Mouse (Mus musculus): ENCODE results near the gene Phf2. TPM values are rescaled to one million over a fixed set of nuclear protein-coding genes. Genes with fewer than 3 reads are reported as not detected.
A peak's percentile ranks its signal among the peaks of the same experiment; 100 is the strongest.

Gene Phf2
- polyA plus RNA-seq (2016; fragmentation: Nextera tagmentation; extraction: Ambion mirVana), result 10.4 and 12.1 TPM in 2 replicates

GRCm38 (mm10) chr13:48870771-48871731, at the start of gene Phf2:
Phf2 (minus strand) TSS chr13:48871119.
- peak within 1 kb of the TSS; percentile 92 for H3K4me3 ChIP-seq
- WGBS, result under 1% methylated on average over 66 of the region's 117 CpGs
- H3K9me3 ChIP-seq, result no peaks in the 10 kb centered on the region

GRCm38 (mm10) chr13:48919756-48920415, 49.0 kb upstream of the Phf2 start:
- H3K27me3 ChIP-seq, result no peaks in the 10 kb centered on the region
- WGBS, result 87% methylated on average over 7 of the region's 7 CpGs
- no peaks in the 10 kb centered on the region for H3K4me1 ChIP-seq
- H3K36me3 ChIP-seq, result peaks cover 60% of the 10 kb centered on the region
- H3K27ac ChIP-seq, result no peak overlapping the region
- no peak overlapping the region for H3K4me2 ChIP-seq (replicated peaks)
- no peak for ATAC-seq (ENCODE audit: insufficient number of reproducible peaks, insufficient read depth, low FRiP score, low TSS enrichment)
- no peak overlapping the region for H3K9ac ChIP-seq
- no peaks in the 10 kb centered on the region for H3K9me3 ChIP-seq
- no peak overlapping the region for H3K4me3 ChIP-seq

More at GRCm38 (mm10) chr13:48870771-48871731, at the start of gene Phf2:
- Histone ChIP-seq H3K36me3 (no peaks in the 10 kb centered on the region), H3K4me2 (replicated peaks) (peak within 1 kb of the TSS; percentile 65), H3K27me3 (no peaks in the 10 kb centered on the region), H3K4me1 (peaks cover 40% of the 10 kb centered on the region), H3K27ac (peak within 1 kb of the TSS; percentile 93), H3K9ac (peak within 1 kb of the TSS; percentile 100)
- peak; percentile 57 for ATAC-seq (ENCODE audit: insufficient number of reproducible peaks, insufficient read depth, low FRiP score, low TSS enrichment)

- no peak for ATAC-seq (ENCODE audit: insufficient number of reproducible peaks, insufficient read depth, low FRiP score, low TSS enrichment)
- Histone ChIP-seq H3K27me3 (no peaks in the 10 kb centered on the region), H3K9ac (no peak overlapping the region), H3K4me2 (replicated peaks) (no peak overlapping the region), H3K9me3 (no peaks in the 10 kb centered on the region), H3K27ac (no peak overlapping the region), H3K36me3 (peaks cover 73% of the 10 kb centered on the region), H3K4me1 (no peaks in the 10 kb centered on the region), H3K4me3 (no peak overlapping the region)
- 98% methylated on average over 3 of the region's 3 CpGs for WGBS
Measured at GRCm38 (mm10) chr13:48917113-48917599, 46.2 kb upstream of the Phf2 start.

GRCm38 (mm10) chr13:48913680-48914079, 42.8 kb upstream of the Phf2 start:
- WGBS, result 94% methylated on average over 1 of the region's 1 CpGs
- Histone ChIP-seq H3K9ac (no peak overlapping the region), H3K36me3 (peaks cover 62% of the 10 kb centered on the region), H3K27ac (no peak overlapping the region), H3K9me3 (no peaks in the 10 kb centered on the region), H3K27me3 (no peaks in the 10 kb centered on the region), H3K4me3 (no peak overlapping the region), H3K4me1 (no peaks in the 10 kb centered on the region), H3K4me2 (replicated peaks) (no peak overlapping the region)
- no peak for ATAC-seq (ENCODE audit: insufficient number of reproducible peaks, insufficient read depth, low FRiP score, low TSS enrichment)

GRCm38 (mm10) chr13:48913141-48913540, 42.2 kb upstream of the Phf2 start:
- no peak overlapping the region for H3K9ac ChIP-seq
- H3K27me3 ChIP-seq, result no peaks in the 10 kb centered on the region
- no peak overlapping the region for H3K4me3 ChIP-seq
- no peaks in the 10 kb centered on the region for H3K9me3 ChIP-seq
- no peaks in the 10 kb centered on the region for H3K4me1 ChIP-seq
- no peak overlapping the region for H3K27ac ChIP-seq
- no peak overlapping the region for H3K4me2 ChIP-seq (replicated peaks)
- H3K36me3 ChIP-seq, result peaks cover 68% of the 10 kb centered on the region
- no peak for ATAC-seq (ENCODE audit: insufficient number of reproducible peaks, insufficient read depth, low FRiP score, low TSS enrichment)
- WGBS, result 91% methylated on average over 3 of the region's 3 CpGs

GRCm38 (mm10) chr13:48911426-48911825, 40.5 kb upstream of the Phf2 start:
- Histone ChIP-seq H3K4me2 (replicated peaks) (no peak overlapping the region), H3K9ac (no peak overlapping the region), H3K4me1 (no peaks in the 10 kb centered on the region), H3K4me3 (no peak overlapping the region), H3K36me3 (peaks cover 68% of the 10 kb centered on the region), H3K27ac (no peak overlapping the region), H3K27me3 (no peaks in the 10 kb centered on the region), H3K9me3 (no peaks in the 10 kb centered on the region)
- ATAC-seq (ENCODE audit: insufficient number of reproducible peaks, insufficient read depth, low FRiP score, low TSS enrichment), result no peak
- WGBS, result 92% methylated on average over 7 of the region's 7 CpGs

- Histone ChIP-seq H3K27me3 (no peaks in the 10 kb centered on the region), H3K4me3 (no peak overlapping the region), H3K4me1 (no peaks in the 10 kb centered on the region), H3K27ac (no peak overlapping the region), H3K36me3 (peaks cover 80% of the 10 kb centered on the region), H3K9ac (no peak overlapping the region), H3K4me2 (replicated peaks) (no peak overlapping the region), H3K9me3 (no peaks in the 10 kb centered on the region)
- 88% methylated on average over 2 of the region's 2 CpGs for WGBS
- no peak for ATAC-seq (ENCODE audit: insufficient number of reproducible peaks, insufficient read depth, low FRiP score, low TSS enrichment)
Measured at GRCm38 (mm10) chr13:48905458-48905857, 34.5 kb upstream of the Phf2 start.

GRCm38 (mm10) chr13:48895376-48895775, 24.5 kb upstream of the Phf2 start:
- H3K4me2 ChIP-seq (replicated peaks), result no peak overlapping the region
- no peaks in the 10 kb centered on the region for H3K27me3 ChIP-seq
- no peak overlapping the region for H3K9ac ChIP-seq
- H3K36me3 ChIP-seq, result peaks cover 61% of the 10 kb centered on the region
- 91% methylated on average over 5 of the region's 5 CpGs for WGBS
- no peak for ATAC-seq (ENCODE audit: insufficient number of reproducible peaks, insufficient read depth, low FRiP score, low TSS enrichment)
- H3K27ac ChIP-seq, result no peak overlapping the region
- H3K4me1 ChIP-seq, result no peaks in the 10 kb centered on the region
- no peaks in the 10 kb centered on the region for H3K9me3 ChIP-seq
- no peak overlapping the region for H3K4me3 ChIP-seq

- WGBS, result 87% methylated on average over 4 of the region's 4 CpGs
- H3K27ac ChIP-seq, result no peak overlapping the region
- no peak overlapping the region for H3K4me2 ChIP-seq (replicated peaks)
- H3K4me1 ChIP-seq, result no peaks in the 10 kb centered on the region
- H3K9me3 ChIP-seq, result no peaks in the 10 kb centered on the region
- no peaks in the 10 kb centered on the region for H3K27me3 ChIP-seq
- ATAC-seq (ENCODE audit: insufficient number of reproducible peaks, insufficient read depth, low FRiP score, low TSS enrichment), result no peak
- peaks cover 75% of the 10 kb centered on the region for H3K36me3 ChIP-seq
- H3K9ac ChIP-seq, result no peak overlapping the region
- H3K4me3 ChIP-seq, result no peak overlapping the region
Measured at GRCm38 (mm10) chr13:48890260-48890960, 19.5 kb upstream of the Phf2 start.

GRCm38 (mm10) chr13:48878534-48878933, 7.6 kb upstream of the Phf2 start:
- WGBS, result under 1% methylated on average over 36 of the region's 36 CpGs
- H3K4me3 ChIP-seq, result peak overlapping the region; percentile 40
- H3K9me3 ChIP-seq, result no peaks in the 10 kb centered on the region
- H3K4me2 ChIP-seq (replicated peaks), result peak overlapping the region; percentile 60
- H3K36me3 ChIP-seq, result peaks cover 24% of the 10 kb centered on the region
- H3K27ac ChIP-seq, result peak overlapping the region; percentile 81
- peak overlapping the region; percentile 71 for H3K9ac ChIP-seq
- peak; percentile 98 for ATAC-seq (ENCODE audit: insufficient number of reproducible peaks, insufficient read depth, low FRiP score, low TSS enrichment)
- no peaks in the 10 kb centered on the region for H3K27me3 ChIP-seq
- H3K4me1 ChIP-seq, result peaks cover 6% of the 10 kb centered on the region; the same call in 1 of the 2 replicates

GRCm38 (mm10) chr13:48877805-48878204, 6.9 kb upstream of the Phf2 start:
- H3K27me3 ChIP-seq, result no peaks in the 10 kb centered on the region
- no peaks in the 10 kb centered on the region for H3K9me3 ChIP-seq
- peak overlapping the region; percentile 60 for H3K4me2 ChIP-seq (replicated peaks)
- peak overlapping the region; percentile 81 for H3K27ac ChIP-seq
- H3K9ac ChIP-seq, result peak overlapping the region; percentile 71
- H3K4me1 ChIP-seq, result peaks cover 6% of the 10 kb centered on the region; the same call in 1 of the 2 replicates
- peak overlapping the region; percentile 40; the same call in 1 of the 2 replicates for H3K4me3 ChIP-seq
- ATAC-seq (ENCODE audit: insufficient number of reproducible peaks, insufficient read depth, low FRiP score, low TSS enrichment), result no peak
- H3K36me3 ChIP-seq, result peaks cover 21% of the 10 kb centered on the region
